Mouse (Mus musculus): Measurements from ENCODE around the gene Rps3. TPM values are rescaled to one million over a fixed set of nuclear protein-coding genes. Genes with fewer than 3 reads are reported as not detected.

Rps3 gene
- polyA plus RNA-seq, 1 experiment from 2014 or later = 1,054 TPM

GRCm38 (mm10) chr7:99476558-99477114 is 6.9 kb downstream of the Rps3 start:
- DNase-seq (ENCODE audit: low spot score) = no peak

GRCm38 (mm10) chr7:99475562-99475911 is 8.0 kb downstream of the Rps3 start:
- no peak for DNase-seq (ENCODE audit: low spot score)

GRCm38 (mm10) chr7:99474836-99475561 is 8.5 kb downstream of the Rps3 start:
- no peak for DNase-seq (ENCODE audit: low spot score)

GRCm38 (mm10) chr7:99473638-99474407 is 9.7 kb downstream of the Rps3 start:
- no peak for DNase-seq (ENCODE audit: low spot score)

GRCm38 (mm10) chr7:99471578-99471977 is 12.0 kb downstream of the Rps3 start:
- DNase-seq (ENCODE audit: low spot score) = no peak

GRCm38 (mm10) chr7:99469680-99470405 is 13.7 kb downstream of the Rps3 start:
- no peak for DNase-seq (ENCODE audit: low spot score)

- peak; percentile 89 for DNase-seq (ENCODE audit: low spot score)
Measured at GRCm38 (mm10) chr7:99468283-99469132, 15.0 kb downstream of the Rps3 start.

- DNase-seq (ENCODE audit: low spot score) = no peak
Measured at GRCm38 (mm10) chr7:99467916-99468282, 15.6 kb downstream of the Rps3 start.

- no peak for DNase-seq (ENCODE audit: low spot score)
Measured at GRCm38 (mm10) chr7:99465811-99466210, 17.7 kb downstream of the Rps3 start, which contains the start of gene Klhl35. Klhl35 (plus strand) TSS chr7:99466004.

- DNase-seq (ENCODE audit: low spot score) = no peak
Measured at GRCm38 (mm10) chr7:99463120-99463519, 20.4 kb downstream of the Rps3 start.

- no peak for DNase-seq (ENCODE audit: low spot score)
Measured at GRCm38 (mm10) chr7:99459888-99460652, 23.5 kb downstream of the Rps3 start.

- no peak for DNase-seq (ENCODE audit: low spot score)
Measured at GRCm38 (mm10) chr7:99458849-99459248, 24.7 kb downstream of the Rps3 start.

- no peak for DNase-seq (ENCODE audit: low spot score)
Measured at GRCm38 (mm10) chr7:99454044-99454443, 29.5 kb downstream of the Rps3 start.

GRCm38 (mm10) chr7:99452859-99453258 is 30.7 kb downstream of the Rps3 start:
- no peak for DNase-seq (ENCODE audit: low spot score)

- peak; percentile 79 for DNase-seq (ENCODE audit: low spot score)
Measured at GRCm38 (mm10) chr7:99450703-99451102, 32.8 kb downstream of the Rps3 start.

GRCm38 (mm10) chr7:99449751-99450150 is 33.8 kb downstream of the Rps3 start:
- DNase-seq (ENCODE audit: low spot score) = no peak

GRCm38 (mm10) chr7:99449063-99449462 is 34.5 kb downstream of the Rps3 start:
- DNase-seq (ENCODE audit: low spot score) = peak; percentile 49

- peak; percentile 33 for DNase-seq (ENCODE audit: low spot score)
Measured at GRCm38 (mm10) chr7:99448619-99449018, 34.9 kb downstream of the Rps3 start.

GRCm38 (mm10) chr7:99447323-99447722 is 36.2 kb downstream of the Rps3 start:
- DNase-seq (ENCODE audit: low spot score) = no peak

- DNase-seq (ENCODE audit: low spot score) = no peak
Measured at GRCm38 (mm10) chr7:99445833-99446232, 37.7 kb downstream of the Rps3 start.

All from thymus, postnatal 0 days (tissue).